Mouse (Mus musculus): ENCODE measurements at regions not wholly inside any gene's neighbourhood (a gene's known extent, or its start where the extent isn't known, plus 50 kb on each side); places are given as distances from the start of the nearest gene placed in this dataset.

DNA sequence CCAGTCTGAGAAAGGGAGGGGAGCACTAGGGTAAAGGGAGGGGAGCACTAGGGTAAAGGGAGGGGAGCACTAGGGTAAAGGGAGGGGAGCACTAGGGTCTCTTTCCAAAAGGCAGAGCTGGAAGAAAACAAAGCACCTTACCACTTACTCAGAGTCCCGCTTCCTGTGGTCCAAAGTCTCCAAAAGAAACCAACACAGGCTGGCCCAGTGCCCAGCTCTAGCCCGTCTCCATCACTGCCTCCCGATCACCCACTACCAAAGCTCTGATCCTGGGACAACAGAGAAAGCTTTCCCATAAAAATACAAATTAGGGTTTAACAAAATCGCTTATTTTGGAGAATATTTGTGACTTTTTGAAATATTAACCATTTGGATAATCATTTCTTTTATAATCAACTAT, 188.4 kb upstream of the Ppp2r2d start:
- no peak for TF ChIP-seq CTCF (IDR thresholded peaks at IDR 0.05; ENCODE audit: low read depth)
- no peak for TF ChIP-seq EP300 (IDR thresholded peaks at IDR 0.05; ENCODE audit: low read depth)
